Mouse (Mus musculus) hindbrain, postnatal 0 days (tissue): Measurements from ENCODE around the gene Myo1f. TPM values are rescaled to one million over a fixed set of nuclear protein-coding genes. Genes with fewer than 3 reads are reported as not detected.

Source experiments
- ATAC-seq: fragments of 200-750 bp; cut with Nextera tagmentation; 2 replicates; pipeline ENCODE4 v1.8.0; 2017; ENCODE audit warnings: mild to moderate bottlenecking, moderate TSS enrichment, moderate library complexity
- DNase-seq: peaks from one replicate; pipeline ENCODE4 v3.0.0-alpha.2; 2015; ENCODE audit warnings: low spot score
- H3K27ac ChIP-seq: fragments of 300-500 bp; sonication (generic); 2 replicates; pipeline ENCODE4 v1.5.1; 2014; ENCODE audit warnings: mild to moderate bottlenecking
- H3K27me3 ChIP-seq: fragments of 300-500 bp; sonication (generic); 2 replicates; pipeline ENCODE4 v1.6.1; 2014; ENCODE audit warnings: low read length, mixed read lengths; ENCODE audit not compliant: insufficient read depth
- H3K36me3 ChIP-seq: fragments of 300-500 bp; sonication (generic); 2 replicates; pipeline ENCODE4 v1.6.1; 2014; ENCODE audit warnings: low read length, mixed read lengths; ENCODE audit not compliant: insufficient read depth
- H3K4me1 ChIP-seq: fragments of 300-500 bp; sonication (generic); 2 replicates; pipeline ENCODE4 v1.6.1; 2014; ENCODE audit warnings: antibody characterized with exemption, low read length, mixed read lengths; ENCODE audit not compliant: insufficient read depth
- H3K4me2 ChIP-seq: fragments of 300-500 bp; sonication (generic); 2 replicates; pipeline ENCODE4 v1.6.1; 2014; ENCODE audit warnings: low read depth, mild to moderate bottlenecking, low read length, moderate library complexity, mixed read lengths
- H3K4me3 ChIP-seq: fragments of 300-500 bp; sonication (generic); 2 replicates; pipeline ENCODE4 v1.5.1; 2014; ENCODE audit warnings: low read length
- H3K9ac ChIP-seq: fragments of 300-500 bp; sonication (generic); replicated peaks from 2 replicates; pipeline ENCODE4 v1.6.1; 2014; ENCODE audit warnings: mild to moderate bottlenecking, low read length, moderate library complexity, mixed read lengths
- H3K9me3 ChIP-seq: fragments of 300-500 bp; sonication (generic); 2 replicates; pipeline ENCODE4 v1.6.1; 2016; ENCODE audit warnings: low read length, mixed read lengths
- CTCF ChIP-seq: IDR thresholded peaks from 2 replicates; pipeline ENCODE4 v1.5.1; 2016; ENCODE audit warnings: antibody characterized with exemption, control low read depth, low read depth
- WGBS: fragments of 180-500 bp; shearing (Covaris S2); extraction: QIAGEN DNeasy Blood & Tissue Kit; methylation state at CpG from one replicate; pipeline ENCODE4 v1.1.7; 2014; 5-methylcytosine and 5-hydroxymethylcytosine counted together
- polyA plus RNA-seq: library from polyadenylated mRNA; unstranded; fragments of >200 nt; fragmentation: Nextera tagmentation; extraction: Ambion mirVana; gene quantifications from 2 replicates; pipeline ENCODE4 v1.2.1, GENCODE M21; 2015
- total RNA-seq: library from RNA; depleted of rRNA; stranded (reverse); fragments of >200 nt; gene quantifications from 2 replicates; pipeline ENCODE4 v1.2.3, GENCODE M21; 2014

The Myo1f gene
- total and polyA plus RNA-seq, 2 experiments from 2014 or later = 1.2 to 2.6 TPM

GRCm38 (mm10) chr17:33523431-33523917 is 32.0 kb upstream of the Myo1f start:
- Histone ChIP-seq H3K4me2 (peak overlapping the region; percentile 65), H3K36me3 (no peaks in the 10 kb centered on the region), H3K4me3 (peak overlapping the region; percentile 63), H3K27me3 (no peaks in the 10 kb centered on the region), H3K9ac (peak overlapping the region; percentile 66), H3K27ac (peak overlapping the region; percentile 75), H3K4me1 (peaks cover 3% of the 10 kb centered on the region), H3K9me3 (no peaks in the 10 kb centered on the region)
- TF ChIP-seq CTCF = no peak
- peak; percentile 66 for ATAC-seq
- peak; percentile 29 for DNase-seq
- WGBS = 5% methylated on average over 13 of the region's 13 CpGs

- DNase-seq (peak; percentile 79), ATAC-seq (peak; percentile 74)
- 1% methylated on average over 42 of the region's 44 CpGs for WGBS
Observed at GRCm38 (mm10) chr17:33523918-33524755, 31.4 kb upstream of the Myo1f start, which contains the start of gene Adamts10. TSS of gene Adamts10 (plus strand) at chr17:33524204.

GRCm38 (mm10) chr17:33524806-33525373 is 30.6 kb upstream of the Myo1f start:
- 15% methylated on average over 2 of the region's 2 CpGs for whole genome bisulfite sequencing
- Histone ChIP-seq H3K27me3 (no peaks in the 10 kb centered on the region), H3K9ac (peak overlapping the region; percentile 66; the same call in 1 of the 2 replicates), H3K36me3 (peaks cover under 1% of the 10 kb centered on the region; the same call in 1 of the 2 replicates), H3K9me3 (no peaks in the 10 kb centered on the region), H3K4me3 (peak overlapping the region; percentile 63), H3K4me2 (peak overlapping the region; percentile 65), H3K27ac (peak overlapping the region; percentile 75), H3K4me1 (peaks cover 3% of the 10 kb centered on the region)
- ATAC-seq (peak; percentile 27; the same call in 1 of the 2 replicates), DNase-seq (no peak)
- TF ChIP-seq CTCF = no peak

More at GRCm38 (mm10) chr17:33523918-33524755, 31.4 kb upstream of the Myo1f start, which contains the start of gene Adamts10:
- peak within 1 kb of the TSS; percentile 66 for H3K9ac ChIP-seq
- H3K36me3 ChIP-seq = no peaks in the 10 kb centered on the region; the same call in 1 of the 2 replicates
- H3K4me1 ChIP-seq = peaks cover 3% of the 10 kb centered on the region
- H3K4me3 ChIP-seq = peak within 1 kb of the TSS; percentile 63
- no peaks in the 10 kb centered on the region for H3K9me3 ChIP-seq
- no peaks in the 10 kb centered on the region for H3K27me3 ChIP-seq
- H3K27ac ChIP-seq = peak within 1 kb of the TSS; percentile 75
- peak; percentile 12; the same call in 1 of the 2 replicates for TF ChIP-seq CTCF
- H3K4me2 ChIP-seq = peak within 1 kb of the TSS; percentile 65

GRCm38 (mm10) chr17:33526506-33526905 is 29.0 kb upstream of the Myo1f start:
- WGBS = 40% methylated on average over 3 of the region's 3 CpGs
- TF ChIP-seq CTCF = no peak
- Histone ChIP-seq H3K4me3 (no peak overlapping the region), H3K27ac (no peak overlapping the region), H3K9ac (no peak overlapping the region), H3K9me3 (no peaks in the 10 kb centered on the region), H3K4me1 (peaks cover 3% of the 10 kb centered on the region), H3K27me3 (no peaks in the 10 kb centered on the region), H3K4me2 (no peak overlapping the region), H3K36me3 (peaks cover 12% of the 10 kb centered on the region)
- ATAC-seq (no peak), DNase-seq (peak; percentile 18)

GRCm38 (mm10) chr17:33539106-33539675 is 16.3 kb upstream of the Myo1f start:
- no peak overlapping the region for H3K4me3 ChIP-seq
- peak; percentile 87 for TF ChIP-seq CTCF
- DNase-seq = peak; percentile 76
- H3K27me3 ChIP-seq = no peaks in the 10 kb centered on the region
- no peak overlapping the region for H3K27ac ChIP-seq
- no peaks in the 10 kb centered on the region for H3K4me1 ChIP-seq
- ATAC-seq = peak; percentile 67
- H3K9ac ChIP-seq = no peak overlapping the region
- no peaks in the 10 kb centered on the region for H3K9me3 ChIP-seq
- peaks cover 20% of the 10 kb centered on the region for H3K36me3 ChIP-seq
- WGBS = 90% methylated on average over 3 of the region's 3 CpGs
- no peak overlapping the region for H3K4me2 ChIP-seq

GRCm38 (mm10) chr17:33539878-33540277 is 15.6 kb upstream of the Myo1f start:
- Histone ChIP-seq H3K4me1 (no peaks in the 10 kb centered on the region), H3K36me3 (peaks cover 24% of the 10 kb centered on the region), H3K4me3 (no peak overlapping the region), H3K27me3 (no peaks in the 10 kb centered on the region), H3K9ac (no peak overlapping the region), H3K4me2 (no peak overlapping the region), H3K27ac (no peak overlapping the region), H3K9me3 (no peaks in the 10 kb centered on the region)
- ATAC-seq (no peak), DNase-seq (no peak)
- WGBS = 91% methylated on average over 4 of the region's 4 CpGs
- no peak for TF ChIP-seq CTCF
